Comparison of ENCODE assay signal across 8 mouse cellular contexts in the genomic region with DNA sequence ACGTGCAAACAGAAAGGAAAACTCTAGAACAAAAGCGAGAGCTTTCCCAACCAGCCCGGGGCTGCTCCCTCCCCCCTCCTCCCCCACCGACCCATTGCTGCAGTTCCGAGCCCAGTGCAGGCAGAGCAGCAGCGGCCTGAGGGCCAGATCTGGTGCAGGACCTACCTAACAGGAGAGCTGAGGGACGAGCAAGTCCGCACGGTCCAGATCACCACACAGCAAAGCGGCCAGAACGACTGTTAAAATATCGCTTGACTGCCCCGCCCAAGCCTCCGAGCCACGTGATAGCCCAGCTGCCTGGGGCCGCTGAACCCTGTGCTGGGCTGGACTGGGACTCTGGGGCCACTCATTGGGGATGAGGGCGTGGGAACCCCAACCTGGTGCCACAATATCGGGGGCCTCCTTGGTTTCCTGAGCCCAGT. TPM values are rescaled to one million over a fixed set of nuclear protein-coding genes. Genes with fewer than 3 reads are reported as not detected.
DNase-seq lines count a peak whose midpoint lies in the region; ATAC-seq and TF ChIP-seq lines count a peak whose summit lies in the region.

A gene (minus strand): TSS at position 281 of the 422 bp plus-strand sequence.

- H3K4me2 ChIP-seq in embryonic facial prominence, embryonic 13.5 days = peak within 1 kb of the TSS; percentile 68

- no peak for TF ChIP-seq CTCF in liver, adult 2 months (IDR thresholded peaks at IDR 0.05; ENCODE audit: low read depth, low read length)

- peaks cover 30% of the 10 kb centered on the region for H3K4me1 ChIP-seq in embryonic facial prominence, embryonic 13.5 days
- peaks cover 23% of the 10 kb centered on the region for H3K4me1 ChIP-seq in liver, adult 2 months (ENCODE audit: control insufficient read depth, insufficient read depth, low read length)

- WGBS in embryonic facial prominence, embryonic 13.5 days = 0% methylated on average over 18 of the region's 18 CpGs
- WGBS in liver, adult 2 months = under 1% methylated on average over 18 of the region's 18 CpGs

- H3K4me3 ChIP-seq in embryonic facial prominence, embryonic 13.5 days = peak within 1 kb of the TSS; percentile 65
- peak within 1 kb of the TSS; percentile 59 for H3K4me3 ChIP-seq in liver, adult 2 months (ENCODE audit: insufficient read depth, low read depth, low read length)

- ATAC-seq in embryonic facial prominence, embryonic 13.5 days (ENCODE audit: insufficient number of reproducible peaks, insufficient read depth, low FRiP score, low TSS enrichment, low read depth) = peak; percentile 74

- H3K9ac ChIP-seq in embryonic facial prominence, embryonic 13.5 days = peak within 1 kb of the TSS; percentile 80
- peak within 1 kb of the TSS; percentile 78 for H3K9ac ChIP-seq in liver, adult 2 months (ENCODE audit: low read depth, low read length)

- no peaks in the 10 kb centered on the region for H3K9me3 ChIP-seq in embryonic facial prominence, embryonic 13.5 days

- peak; percentile 99 for TF ChIP-seq POLR2A in liver, adult 2 months (IDR thresholded peaks at IDR 0.05; ENCODE audit: extremely low read depth, insufficient read depth, low read length)

- H3K79me2 ChIP-seq in liver, adult 2 months (ENCODE audit: control insufficient read depth, insufficient read depth, low read length) = peaks cover 12% of the 10 kb centered on the region; the same call in 1 of the 2 replicates

- H3K36me3 ChIP-seq in embryonic facial prominence, embryonic 13.5 days = peaks cover 29% of the 10 kb centered on the region
- H3K36me3 ChIP-seq in liver, adult 2 months (ENCODE audit: control insufficient read depth, insufficient read depth, low read length) = peaks cover 31% of the 10 kb centered on the region

- no peaks in the 10 kb centered on the region for H3K27me3 ChIP-seq in embryonic facial prominence, embryonic 13.5 days
- H3K27me3 ChIP-seq in liver, adult 2 months (ENCODE audit: control insufficient read depth, insufficient read depth, low read length) = no peaks in the 10 kb centered on the region

- H3K27ac ChIP-seq in embryonic facial prominence, embryonic 13.5 days = peak within 1 kb of the TSS; percentile 52
- peak within 1 kb of the TSS; percentile 95 for H3K27ac ChIP-seq in liver, adult 2 months (replicated peaks; ENCODE audit: insufficient read depth, low read depth, low read length)

- peak; percentile 12 to 38 for DNase-seq in left cerebral cortex, adult 18-20 months (ENCODE audit: low spot score in 2 of 2)
- no peak for DNase-seq in left cerebral cortex, adult 11 months (ENCODE audit: low spot score)
- peak; percentile 88 for DNase-seq in heart, adult 8-10 months (ENCODE audit: low spot score)
- peak; percentile 79 to 89 for DNase-seq in kidney, adult 8-10 months
- peak; percentile 93 for DNase-seq in liver, adult 2 months (ENCODE audit: extremely low read depth, low read depth, low spot score)
- peak; percentile 60 to 78 for DNase-seq in monocyte, adult 2 months (ENCODE audit: low read depth in 1 of 2, low spot score in 2 of 2)
- DNase-seq in spleen, postnatal 36 days (ENCODE audit: low spot score in 2 of 2) = peak; percentile 64 to 66

RNA-seq across cellular contexts. Expression of the gene that starts here (rescaled TPM):
- 10 to 100 TPM in 1 of 2 experiments, 1 to 10 TPM in 1; 9.4 to 12.4 TPM for total RNA-seq in left cerebral cortex, adult 18-20 months (2021)
- polyA plus RNA-seq in embryonic facial prominence, embryonic 13.5 days (2015; fragmentation: Nextera tagmentation; extraction: Ambion mirVana) = 73.5 and 75.0 TPM in 2 replicates
- 100 to 1,000 TPM; 111 to 155 (median 132) TPM for total RNA-seq in heart, adult 8-10 months (2022)
- 294 and 339 TPM in 2 replicates for total RNA-seq in liver, adult 2 months (2014; rRNA removed)
- 449 and 502 TPM in 2 replicates for polyA plus RNA-seq in liver, adult 2 months (2012; rRNA removed)

Comparison
In these comparisons a context has a peak if more than half of its experiments do, and no peak if none do; other contexts are left out.
1. RNA of the gene that starts here (total RNA-seq): 294 to 339 TPM in liver, adult 2 months and 111 to 155 TPM in heart, adult 8-10 months; 9.4 to 12.4 TPM in left cerebral cortex, adult 18-20 months; every median in the first group is over 4 times any median in the second.